Mouse (Mus musculus) intestine, embryonic 15.5 days (tissue): Measurements from ENCODE around the gene Prf1. TPM values are rescaled to one million over a fixed set of nuclear protein-coding genes. Genes with fewer than 3 reads are reported as not detected.

Source experiments
- ATAC-seq: fragments of 200-750 bp; cut with Nextera tagmentation; 2 replicates; pipeline ENCODE4 v1.8.0; 2017; ENCODE audit warnings: moderate TSS enrichment, moderate library complexity
- H3K27ac ChIP-seq: fragments of 300-500 bp; sonication (generic); 2 replicates; pipeline ENCODE4 v1.5.1; 2015; ENCODE audit warnings: mild to moderate bottlenecking, inconsistent platforms
- H3K27me3 ChIP-seq: fragments of 300-500 bp; sonication (generic); replicated peaks from 2 replicates; pipeline ENCODE4 v1.6.1; 2015; ENCODE audit warnings: inconsistent platforms
- H3K36me3 ChIP-seq: fragments of 300-500 bp; sonication (generic); 2 replicates; pipeline ENCODE4 v1.6.1; 2015; ENCODE audit warnings: inconsistent platforms
- H3K4me1 ChIP-seq: fragments of 300-500 bp; sonication (generic); replicated peaks from 2 replicates; pipeline ENCODE4 v1.6.1; 2015; ENCODE audit warnings: inconsistent platforms
- H3K4me2 ChIP-seq: fragments of 300-500 bp; sonication (generic); replicated peaks from 2 replicates; pipeline ENCODE4 v1.6.1; 2015; ENCODE audit warnings: mild to moderate bottlenecking, inconsistent platforms
- H3K4me3 ChIP-seq: fragments of 300-500 bp; sonication (generic); replicated peaks from 2 replicates; pipeline ENCODE4 v1.5.1; 2015; ENCODE audit warnings: inconsistent platforms
- H3K9ac ChIP-seq: fragments of 300-500 bp; sonication (generic); 2 replicates; pipeline ENCODE4 v1.6.1; 2015; ENCODE audit warnings: inconsistent platforms
- H3K9me3 ChIP-seq: fragments of 300-500 bp; sonication (generic); 2 replicates; pipeline ENCODE4 v1.6.1; 2016; ENCODE audit warnings: inconsistent platforms
- WGBS: fragments of 180-500 bp; shearing (Covaris S2); methylation state at CpG from one replicate; pipeline ENCODE4 v1.1.7; 2015; 5-methylcytosine and 5-hydroxymethylcytosine counted together
- polyA plus RNA-seq: library from polyadenylated mRNA; unstranded; fragments of >200 nt; fragmentation: Nextera tagmentation; extraction: Ambion mirVana; gene quantifications from 2 replicates; pipeline ENCODE4 v1.2.1, GENCODE M21; 2015

Prf1 gene
- 0.06 TPM in 1 of 2 replicates, not detected in the other for polyA plus RNA-seq

DNA sequence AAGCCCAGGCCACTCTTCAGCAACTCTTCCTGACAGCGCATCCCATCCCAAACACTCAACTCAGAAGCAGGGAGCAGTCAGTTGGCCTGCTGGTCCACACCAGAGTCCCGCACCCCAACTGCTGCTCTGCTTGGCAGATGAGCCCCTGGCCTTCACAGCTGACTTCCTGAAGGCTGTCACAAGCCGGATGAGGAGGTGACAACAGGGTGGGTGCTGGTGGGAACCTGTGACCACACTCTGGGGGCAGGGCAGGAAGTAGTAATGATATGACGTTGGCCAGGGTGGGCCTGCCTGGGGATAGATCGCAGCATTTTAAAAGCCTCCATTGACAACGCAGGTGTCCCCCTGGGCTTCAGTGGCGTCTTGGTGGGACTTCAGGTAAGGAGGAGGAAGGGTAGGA, at the start of gene Prf1:
Gene Prf1, plus strand, starts transcription at position 357 of the 400 bp plus-strand sequence.
- Histone ChIP-seq H3K4me1 (no peaks in the 10 kb centered on the region), H3K9ac (no peak within 1 kb of the TSS), H3K4me3 (no peak within 1 kb of the TSS), H3K36me3 (no peaks in the 10 kb centered on the region), H3K27me3 (no peaks in the 10 kb centered on the region), H3K27ac (no peak within 1 kb of the TSS), H3K9me3 (no peaks in the 10 kb centered on the region), H3K4me2 (no peak within 1 kb of the TSS)
- 78% methylated on average over 7 of the region's 7 CpGs for WGBS
- ATAC-seq: no peak

DNA sequence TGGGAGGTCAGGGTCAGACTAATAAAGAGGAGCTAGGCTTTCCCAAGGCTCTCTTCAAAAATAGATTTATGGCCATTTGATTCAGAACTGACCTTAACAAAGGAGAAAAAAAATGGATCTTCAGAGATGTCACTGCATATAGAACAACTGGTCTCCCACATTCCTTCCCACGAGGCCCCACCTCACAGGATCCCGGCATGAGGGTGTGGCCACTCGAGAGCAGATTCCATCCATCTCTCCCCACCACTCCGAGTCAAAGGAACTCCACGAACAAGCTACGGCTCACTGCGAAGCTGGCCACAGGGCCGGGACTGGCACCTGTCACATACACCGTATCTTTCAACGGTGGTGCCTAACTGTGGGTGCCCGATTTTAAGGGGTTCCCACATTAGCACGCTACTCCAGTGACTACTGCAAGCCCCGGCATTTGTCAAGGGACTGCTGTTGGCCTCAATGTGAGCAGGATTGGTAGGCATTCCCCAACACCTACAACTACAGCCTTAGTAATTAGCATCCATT, 49.0 kb upstream of the Prf1 start:
- Histone ChIP-seq H3K27ac (no peak overlapping the region), H3K9ac (no peak overlapping the region), H3K9me3 (no peaks in the 10 kb centered on the region), H3K4me3 (no peak overlapping the region), H3K27me3 (no peaks in the 10 kb centered on the region), H3K4me1 (no peaks in the 10 kb centered on the region), H3K36me3 (no peaks in the 10 kb centered on the region), H3K4me2 (no peak overlapping the region)
- ATAC-seq: no peak
- 65% methylated on average over 13 of the region's 13 CpGs for WGBS

GRCm38 (mm10) chr10:61249951-61250350, 47.7 kb upstream of the Prf1 start:
- Histone ChIP-seq H3K4me3 (no peak overlapping the region), H3K36me3 (no peaks in the 10 kb centered on the region), H3K27me3 (no peaks in the 10 kb centered on the region), H3K4me2 (no peak overlapping the region), H3K9me3 (no peaks in the 10 kb centered on the region), H3K4me1 (no peaks in the 10 kb centered on the region), H3K27ac (no peak overlapping the region), H3K9ac (no peak overlapping the region)
- WGBS: 61% methylated on average over 2 of the region's 2 CpGs
- ATAC-seq: no peak

DNA sequence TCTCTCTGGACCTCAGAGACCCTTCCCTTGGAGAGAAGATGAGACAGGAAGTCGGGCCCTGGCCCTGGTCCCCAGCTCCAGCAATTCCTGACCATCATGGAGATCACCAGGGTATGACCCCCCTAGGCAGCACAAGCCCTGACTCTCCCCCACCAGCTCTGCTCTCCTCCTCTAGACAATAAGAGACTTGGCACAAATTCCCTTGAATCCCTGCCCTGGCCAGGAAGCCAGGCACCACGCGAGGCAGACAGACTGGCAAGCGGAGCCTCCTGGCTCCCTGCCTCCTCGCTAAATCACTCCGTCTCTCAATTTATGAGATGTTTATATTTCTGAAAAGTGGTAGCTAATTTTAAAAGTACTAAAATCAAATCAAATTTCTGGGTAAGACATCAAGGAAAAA, 42.9 kb upstream of the Prf1 start:
- Histone ChIP-seq H3K4me3 (no peak overlapping the region), H3K4me2 (no peak overlapping the region), H3K27ac (no peak overlapping the region), H3K9ac (no peak overlapping the region), H3K9me3 (no peaks in the 10 kb centered on the region), H3K4me1 (no peaks in the 10 kb centered on the region), H3K27me3 (no peaks in the 10 kb centered on the region), H3K36me3 (no peaks in the 10 kb centered on the region)
- no peak for ATAC-seq
- WGBS: 52% methylated on average over 6 of the region's 6 CpGs

GRCm38 (mm10) chr10:61255190-61255589, 42.4 kb upstream of the Prf1 start:
- no peak for ATAC-seq

GRCm38 (mm10) chr10:61256665-61257064, 41.0 kb upstream of the Prf1 start:
- 94% methylated on average over 9 of the region's 9 CpGs for WGBS
- no peak overlapping the region for H3K4me2 ChIP-seq
- H3K9ac ChIP-seq: no peak overlapping the region
- H3K9me3 ChIP-seq: no peaks in the 10 kb centered on the region
- no peak overlapping the region for H3K4me3 ChIP-seq
- H3K4me1 ChIP-seq: no peaks in the 10 kb centered on the region
- no peak for ATAC-seq
- H3K36me3 ChIP-seq: no peaks in the 10 kb centered on the region
- H3K27me3 ChIP-seq: no peaks in the 10 kb centered on the region
- no peak overlapping the region for H3K27ac ChIP-seq

More at GRCm38 (mm10) chr10:61255190-61255589, 42.4 kb upstream of the Prf1 start:
- H3K27me3 ChIP-seq: no peaks in the 10 kb centered on the region
- H3K9ac ChIP-seq: no peak overlapping the region
- no peak overlapping the region for H3K27ac ChIP-seq
- H3K9me3 ChIP-seq: no peaks in the 10 kb centered on the region
- H3K36me3 ChIP-seq: no peaks in the 10 kb centered on the region
- 63% methylated on average over 8 of the region's 8 CpGs for WGBS
- no peak overlapping the region for H3K4me3 ChIP-seq
- no peak overlapping the region for H3K4me2 ChIP-seq
- H3K4me1 ChIP-seq: no peaks in the 10 kb centered on the region

DNA sequence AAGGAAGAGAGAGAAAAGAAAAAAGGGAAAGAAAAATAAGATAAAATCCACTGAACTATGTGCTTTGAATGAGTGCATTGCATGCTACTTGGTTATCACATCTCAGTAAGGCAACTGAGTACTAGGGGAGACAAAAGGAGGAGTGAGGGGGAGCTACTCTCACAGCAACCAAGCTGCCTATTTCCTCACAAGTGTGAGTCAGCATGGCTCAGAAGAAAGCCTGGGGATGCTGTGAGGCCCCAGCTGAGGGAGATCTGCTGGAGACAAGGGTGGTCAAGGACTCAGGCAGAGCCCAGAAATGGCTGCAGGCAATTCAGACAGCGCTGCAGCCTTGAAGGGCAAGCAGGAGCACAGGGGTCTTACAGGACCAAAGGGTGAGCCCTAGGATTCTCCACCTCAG, 39.5 kb upstream of the Prf1 start:
- H3K36me3 ChIP-seq: no peaks in the 10 kb centered on the region
- WGBS: 78% methylated on average over 1 of the region's 1 CpGs

DNA sequence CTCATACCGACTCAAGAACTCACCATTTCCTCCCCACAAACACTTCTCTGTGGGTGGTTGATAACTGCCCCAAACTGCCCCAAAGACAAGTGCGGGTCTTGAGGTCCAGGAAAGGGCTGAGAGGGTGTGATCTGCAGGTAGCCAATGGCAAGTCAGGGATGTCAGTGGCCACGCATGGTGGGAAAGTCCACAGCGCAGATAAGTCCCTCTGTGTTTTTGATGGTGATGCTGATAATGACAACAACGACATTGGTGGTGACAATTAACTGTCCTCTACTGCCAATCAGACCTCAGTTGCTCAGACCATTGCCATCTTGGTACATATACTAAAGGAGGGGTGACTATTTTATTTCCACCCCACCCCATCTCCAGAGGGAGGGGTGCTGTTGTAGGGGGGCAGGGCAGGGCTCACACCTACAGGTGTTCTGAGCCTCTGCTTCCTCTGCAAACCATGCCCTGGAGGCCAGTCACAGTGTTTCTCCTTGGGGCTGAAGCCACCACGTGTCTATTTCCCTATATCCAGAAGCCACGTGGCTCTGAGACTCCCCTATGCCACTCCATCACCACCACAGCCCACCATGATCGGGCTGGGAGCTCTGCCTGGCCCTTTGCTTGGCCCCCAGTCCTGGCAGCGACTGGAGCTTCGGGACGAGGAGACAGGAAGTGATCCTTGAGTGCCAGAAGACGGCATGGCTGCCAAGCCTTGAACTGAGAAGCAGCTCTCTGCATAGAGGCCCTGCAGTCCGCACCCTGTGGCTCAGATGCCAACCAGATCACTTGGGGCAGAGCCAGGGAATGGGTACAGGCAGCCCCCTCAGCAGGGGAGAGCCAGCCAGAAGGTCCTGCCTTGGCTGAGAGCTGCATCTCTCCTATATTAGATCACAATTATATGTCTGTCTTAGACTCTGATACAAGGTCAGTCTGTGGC, 36.1 kb upstream of the Prf1 start:
- no peak for ATAC-seq
- Histone ChIP-seq H3K4me1 (no peaks in the 10 kb centered on the region), H3K4me3 (no peak overlapping the region), H3K9ac (no peak overlapping the region), H3K4me2 (no peak overlapping the region), H3K9me3 (no peaks in the 10 kb centered on the region), H3K27ac (no peak overlapping the region), H3K27me3 (no peaks in the 10 kb centered on the region), H3K36me3 (no peaks in the 10 kb centered on the region)
- 54% methylated on average over 13 of the region's 13 CpGs for WGBS

More for the DNA sequence above, 39.5 kb upstream of the Prf1 start:
- no peak overlapping the region for H3K27ac ChIP-seq
- no peaks in the 10 kb centered on the region for H3K4me1 ChIP-seq
- H3K9ac ChIP-seq: no peak overlapping the region
- H3K9me3 ChIP-seq: no peaks in the 10 kb centered on the region
- no peaks in the 10 kb centered on the region for H3K27me3 ChIP-seq
- ATAC-seq: no peak
- H3K4me3 ChIP-seq: no peak overlapping the region
- H3K4me2 ChIP-seq: no peak overlapping the region

- Histone ChIP-seq H3K36me3 (no peaks in the 10 kb centered on the region), H3K27ac (no peak overlapping the region), H3K27me3 (no peaks in the 10 kb centered on the region), H3K9ac (no peak overlapping the region), H3K4me3 (no peak overlapping the region), H3K4me1 (no peaks in the 10 kb centered on the region), H3K4me2 (no peak overlapping the region), H3K9me3 (no peaks in the 10 kb centered on the region)
- 81% methylated on average over 8 of the region's 8 CpGs for WGBS
- ATAC-seq: no peak
Measured at GRCm38 (mm10) chr10:61263606-61264005, 34.0 kb upstream of the Prf1 start.

DNA sequence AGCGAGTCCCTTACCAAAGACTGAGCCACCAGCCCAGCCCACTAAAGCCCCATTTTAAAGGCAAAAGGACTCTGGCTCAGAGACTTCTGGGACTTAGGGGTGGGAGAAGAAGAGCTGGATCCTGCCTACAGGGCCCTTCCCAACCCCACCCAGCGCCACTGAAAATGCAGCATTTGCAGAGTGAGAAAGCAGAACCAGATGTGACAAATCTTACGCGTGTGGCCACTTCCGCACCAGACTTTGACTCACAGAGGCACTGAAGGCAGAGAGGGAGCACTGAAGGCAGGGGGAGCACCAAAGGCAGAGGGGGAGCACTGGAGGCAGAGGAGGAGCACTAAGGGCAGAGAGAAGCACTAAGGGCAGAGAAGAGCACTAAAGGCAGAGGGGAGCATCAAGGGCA, 30.3 kb upstream of the Prf1 start:
- Histone ChIP-seq H3K9ac (no peak overlapping the region), H3K27ac (no peak overlapping the region), H3K9me3 (no peaks in the 10 kb centered on the region), H3K4me1 (0 out of 2 replicates have a peak, but pooled peaks cover 2% of the 10 kb centered on the region), H3K4me2 (no peak overlapping the region), H3K27me3 (no peaks in the 10 kb centered on the region), H3K4me3 (no peak overlapping the region), H3K36me3 (no peaks in the 10 kb centered on the region)
- 86% methylated on average over 5 of the region's 5 CpGs for WGBS
- no peak for ATAC-seq

- H3K27me3 ChIP-seq: 0 out of 2 replicates have a peak, but pooled peaks cover 4% of the 10 kb centered on the region
- 62% methylated on average over 8 of the region's 8 CpGs for WGBS
- no peak overlapping the region for H3K27ac ChIP-seq
- H3K4me3 ChIP-seq: no peak overlapping the region
- H3K4me2 ChIP-seq: peak overlapping the region; percentile 98
- no peaks in the 10 kb centered on the region for H3K9me3 ChIP-seq
- ATAC-seq: no peak
- no peak overlapping the region for H3K9ac ChIP-seq
- H3K36me3 ChIP-seq: no peaks in the 10 kb centered on the region
- H3K4me1 ChIP-seq: peaks cover 8% of the 10 kb centered on the region; the same call in 1 of the 2 replicates
Measured at GRCm38 (mm10) chr10:61272089-61272626, 25.5 kb upstream of the Prf1 start.

GRCm38 (mm10) chr10:61272631-61273030, 25.0 kb upstream of the Prf1 start:
- Histone ChIP-seq H3K4me2 (peak overlapping the region; percentile 98), H3K36me3 (no peaks in the 10 kb centered on the region), H3K4me3 (peak overlapping the region; percentile 56), H3K27ac (no peak overlapping the region), H3K27me3 (0 out of 2 replicates have a peak, but pooled peaks cover 4% of the 10 kb centered on the region), H3K9ac (peak overlapping the region; percentile 66), H3K4me1 (peaks cover 8% of the 10 kb centered on the region; the same call in 1 of the 2 replicates), H3K9me3 (no peaks in the 10 kb centered on the region)
- WGBS: 44% methylated on average over 5 of the region's 5 CpGs
- no peak for ATAC-seq
